ENCODE assay signal across 9 mouse cellular contexts in genomic region chr3:116940804-116941558, GRCm38 (mm10). TPM values are rescaled to one million over a fixed set of nuclear protein-coding genes. Genes with fewer than 3 reads are reported as not detected.
DNase-seq lines count a peak whose midpoint lies in the region.
"Had no signal": no experiment of that assay in that cellular context is flagged by ENCODE, and none has a peak within 500 bp of the region (broad histone marks: within the 10 kb centered on the region; RNA-seq: fewer than 3 reads in every experiment).

No protein-coding gene starts in this region.

- intact Hi-C loops in heart, postnatal 10 days (cut with DNase I), result no loop called here
- intact Hi-C loops in left cerebral cortex, postnatal 25 days (cut with DNase I), result loop anchor here (5.0 kb wide), 2 partner anchors 34 to 66 kb away; no protein-coding TSS in a partner anchor

- DNase-seq in heart, postnatal 10 days, result peak; percentile 53 to 54
- no peak for DNase-seq in heart, adult 9 months (ENCODE audit: low spot score in 2 of 2)
- peak; percentile 73 for DNase-seq in right cerebral cortex, adult 18-20 months
- DNase-seq in right cerebral cortex, postnatal 14 days, result no peak
- DNase-seq in left cerebral cortex, postnatal 25 days (ENCODE audit: low spot score in 2 of 2), result peak; percentile 46 to 93
- no peak for DNase-seq in kidney, postnatal 4 days
- no peak for DNase-seq in urinary bladder, postnatal 25 days (ENCODE audit: low spot score)
- DNase-seq: cerebellum, adult 9-10 months had no signal

RNA-seq across cellular contexts. Expression of gene 4930455H04Rik, which starts 27.1 kb away (rescaled TPM):
- total RNA-seq in heart, postnatal 10 days (2021), result under 1 TPM; 0.31 to 0.37 TPM
- total RNA-seq in left cerebral cortex, postnatal 25 days (2021), result not detected
- total RNA-seq: CH12.LX had no signal

RNA-seq across cellular contexts. Expression of gene Palmd, which starts 27.8 kb away (rescaled TPM):
- 10 to 100 TPM; 79.1 to 89.5 TPM for total RNA-seq in heart, postnatal 10 days (2021)
- 10 to 100 TPM; 21.9 to 27.1 TPM for total RNA-seq in left cerebral cortex, postnatal 25 days (2021)
- total RNA-seq: CH12.LX had no signal

Comparison
In these comparisons a context has a peak if more than half of its experiments do, and no peak if none do; other contexts are left out.
1. DNase-seq: peak in heart, postnatal 10 days (2 of 2), right cerebral cortex, adult 18-20 months (single experiment) and left cerebral cortex, postnatal 25 days (2 of 2); none in heart, adult 9 months (0 of 2), right cerebral cortex, postnatal 14 days (single experiment), kidney, postnatal 4 days (0 of 2) and urinary bladder, postnatal 25 days (single experiment).